In genomic region chr12:77598334-77598715, GRCm38 (mm10) we compare ENCODE assay signal across 9 mouse cellular contexts.
DNase-seq lines count a peak whose midpoint lies in the region; ATAC-seq and TF ChIP-seq lines count a peak whose summit lies in the region.
"Had no signal": no experiment of that assay in that cellular context is flagged by ENCODE, and none has a peak within 500 bp of the region (broad histone marks: within the 10 kb centered on the region; RNA-seq: fewer than 3 reads in every experiment).

No protein-coding gene starts in this region.

- no peak overlapping the region for H3K4me3 ChIP-seq in cerebellum, adult 2 months (replicated peaks; ENCODE audit: insufficient read depth, low read depth, low read length)
- H3K4me3 ChIP-seq in heart, embryonic 10.5 days: no peak overlapping the region
- no peak overlapping the region for H3K4me3 ChIP-seq in kidney, postnatal 0 days (replicated peaks; ENCODE audit: low read depth, low read length)
- H3K4me3 ChIP-seq: liver, embryonic 13.5 days had no signal

- TF ChIP-seq POLR2A in cerebellum, adult 2 months (IDR thresholded peaks at IDR 0.05; ENCODE audit: borderline replicate concordance, insufficient read depth, low read length): no peak

- DNase-seq in cerebellum, adult 2 months: peak; percentile 44 to 45
- DNase-seq in MN1 (ENCODE audit: low spot score): peak; percentile 84
- DNase-seq in heart, embryonic 10.5 days (ENCODE audit: low spot score): peak; percentile 79
- no peak for DNase-seq in kidney, postnatal 0 days (ENCODE audit: low spot score)
- no peak for DNase-seq in layer of hippocampus, adult 8-10 months (ENCODE audit: low spot score in 2 of 2)
- no peak for DNase-seq in embryo, embryonic 9.5 days (ENCODE audit: extremely low spot score)
- DNase-seq in layer of hippocampus, postnatal 36 days: no peak
- DNase-seq: liver, embryonic 13.5 days had no signal

- no peak overlapping the region for H3K4me2 ChIP-seq in kidney, postnatal 0 days (ENCODE audit: low read length)
- H3K4me2 ChIP-seq: liver, embryonic 13.5 days had no signal

- H3K27ac ChIP-seq in cerebellum, adult 2 months (ENCODE audit: insufficient read depth, low read length): no peak overlapping the region; the same call in 1 of the 2 replicates
- peak overlapping the region; percentile 87 for H3K27ac ChIP-seq in heart, embryonic 10.5 days
- H3K27ac ChIP-seq in kidney, postnatal 0 days: peak overlapping the region; percentile 47; the same call in 1 of the 2 replicates
- H3K27ac ChIP-seq: liver, embryonic 13.5 days had no signal

- H3K4me1 ChIP-seq in cerebellum, adult 2 months (ENCODE audit: control insufficient read depth, insufficient read depth, low read length): peaks cover 37% of the 10 kb centered on the region
- peaks cover 48% of the 10 kb centered on the region for H3K4me1 ChIP-seq in heart, embryonic 10.5 days
- 0 out of 2 replicates have a peak, but pooled peaks cover 11% of the 10 kb centered on the region for H3K4me1 ChIP-seq in kidney, postnatal 0 days (replicated peaks; ENCODE audit: insufficient read depth, low read length)
- H3K4me1 ChIP-seq: liver, embryonic 13.5 days had no signal

- H3K36me3 ChIP-seq in heart, embryonic 10.5 days: no peaks in the 10 kb centered on the region
- H3K36me3 ChIP-seq in kidney, postnatal 0 days (ENCODE audit: insufficient read depth, low read length): no peaks in the 10 kb centered on the region
- H3K36me3 ChIP-seq: liver, embryonic 13.5 days had no signal

- 30% methylated on average over 7 of the region's 7 CpGs for WGBS in cerebellum, adult 2 months
- WGBS in heart, embryonic 10.5 days: 30% methylated on average over 7 of the region's 7 CpGs
- WGBS in kidney, postnatal 0 days: 35% methylated on average over 7 of the region's 7 CpGs

- no peak overlapping the region for H3K9ac ChIP-seq in kidney, postnatal 0 days (ENCODE audit: low read depth, low read length)
- H3K9ac ChIP-seq: liver, embryonic 13.5 days had no signal

- no peaks in the 10 kb centered on the region for H3K9me3 ChIP-seq in heart, embryonic 10.5 days
- H3K9me3 ChIP-seq in kidney, postnatal 0 days (replicated peaks; ENCODE audit: low read length): no peaks in the 10 kb centered on the region
- H3K9me3 ChIP-seq: liver, embryonic 13.5 days had no signal

- H3K27me3 ChIP-seq in cerebellum, adult 2 months (ENCODE audit: control insufficient read depth, insufficient read depth, low read length): no peaks in the 10 kb centered on the region
- no peaks in the 10 kb centered on the region for H3K27me3 ChIP-seq in heart, embryonic 10.5 days (ENCODE audit: insufficient read depth, poor library complexity, severe bottlenecking)
- no peaks in the 10 kb centered on the region for H3K27me3 ChIP-seq in kidney, postnatal 0 days (ENCODE audit: insufficient read depth, low read length)
- H3K27me3 ChIP-seq: liver, embryonic 13.5 days had no signal

- TF ChIP-seq CTCF in cerebellum, adult 2 months (IDR thresholded peaks at IDR 0.05; ENCODE audit: borderline replicate concordance, insufficient read depth, low read depth, low read length): no peak
- TF ChIP-seq CTCF in kidney, postnatal 0 days (IDR thresholded peaks at IDR 0.05; ENCODE audit: low read depth): no peak

- ATAC-seq in cerebellum, adult (ENCODE audit: insufficient number of reproducible peaks, low FRiP score, low TSS enrichment): no peak
- no peak for ATAC-seq in kidney, postnatal 0 days (replicated peaks; ENCODE audit: low FRiP score, low read depth)

Comparison
In these comparisons a context has a peak if more than half of its experiments do, and no peak if none do; other contexts are left out.
1. DNase-seq: peak in cerebellum, adult 2 months (2 of 2), MN1 (single experiment) and heart, embryonic 10.5 days (single experiment); none in kidney, postnatal 0 days (single experiment), layer of hippocampus, adult 8-10 months (0 of 2), embryo, embryonic 9.5 days (single experiment) and layer of hippocampus, postnatal 36 days (0 of 2).